Mouse (Mus musculus) adrenal gland, postnatal 4 days (tissue): ENCODE data around the gene Adgb. TPM values are rescaled to one million over a fixed set of nuclear protein-coding genes. Genes with fewer than 3 reads are reported as not detected.

Source experiments
- DNase-seq, 2 experiments: peaks; one replicate each; pipeline ENCODE4 v3.0.0; 2021 to 2022; ENCODE audit warnings: low spot score in 2 of 2, mixed read lengths in 2 of 2
- total RNA-seq, 2 experiments: library from RNA; stranded (reverse); gene quantifications; 2 replicates each; pipeline ENCODE4 v1.2.3; 2021

Gene Adgb
- total RNA-seq, 2 experiments from 2014 or later, result 0.59 to 1.0 TPM

DNA sequence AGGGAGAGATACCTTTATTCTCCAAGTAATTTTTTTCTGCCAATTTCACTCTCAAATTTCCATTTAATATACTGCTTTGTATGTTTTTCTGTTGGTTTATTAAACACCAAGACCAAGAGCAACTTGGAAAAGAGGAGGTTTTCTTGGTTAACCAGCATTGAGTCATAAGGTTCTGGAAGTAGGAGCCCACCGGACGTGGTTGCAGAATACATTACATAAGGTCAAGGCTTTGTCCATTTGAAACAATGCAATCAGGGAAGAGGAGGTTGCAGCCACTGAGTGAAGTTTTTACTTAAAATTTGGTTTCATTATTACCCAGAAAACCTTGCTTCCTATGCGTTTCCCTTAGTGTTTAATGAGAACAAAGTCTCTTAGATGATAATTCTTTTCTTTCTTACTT lies 119.9 kb downstream of the Adgb start:
- DNase-seq, result no peak

DNA sequence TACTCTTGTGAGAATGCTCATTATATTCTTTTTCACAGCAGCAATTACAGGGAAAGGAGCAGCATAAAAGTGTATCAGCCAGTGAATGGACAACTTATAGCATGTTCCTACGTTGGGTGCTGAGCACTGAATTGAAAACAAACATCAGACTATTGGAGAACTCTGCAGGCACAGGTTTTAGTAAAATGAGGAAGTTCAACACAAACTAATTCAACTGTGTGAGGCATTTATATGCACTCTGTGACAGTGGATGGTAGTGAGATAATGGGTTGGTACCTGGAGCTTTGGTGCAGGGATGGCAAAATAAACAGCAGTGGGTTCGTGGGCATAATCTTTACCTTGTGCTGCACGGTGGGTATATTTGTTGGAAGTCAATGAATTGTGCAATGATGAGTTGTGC lies 121.6 kb downstream of the Adgb start:
- no peak for DNase-seq

DNA sequence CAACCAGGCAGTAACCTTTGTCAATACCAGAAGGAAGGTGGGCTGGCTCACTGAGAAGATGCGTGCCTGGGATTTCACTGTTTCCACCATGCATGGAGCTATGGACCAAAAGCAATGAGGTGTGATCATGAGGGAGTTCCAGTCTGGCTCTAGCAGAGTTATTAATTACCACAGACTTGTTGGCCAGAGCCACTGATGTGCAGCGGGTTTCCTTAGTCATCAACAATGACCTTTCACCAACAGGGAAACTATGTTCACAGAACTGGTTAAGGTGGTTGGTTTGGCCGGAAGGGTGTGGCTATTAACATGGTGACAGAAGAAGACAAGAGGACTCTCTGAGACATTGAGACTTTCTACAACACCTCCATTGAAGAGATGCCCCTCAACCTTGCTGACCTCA lies 128.2 kb downstream of the Adgb start:
- DNase-seq, result no peak

DNA sequence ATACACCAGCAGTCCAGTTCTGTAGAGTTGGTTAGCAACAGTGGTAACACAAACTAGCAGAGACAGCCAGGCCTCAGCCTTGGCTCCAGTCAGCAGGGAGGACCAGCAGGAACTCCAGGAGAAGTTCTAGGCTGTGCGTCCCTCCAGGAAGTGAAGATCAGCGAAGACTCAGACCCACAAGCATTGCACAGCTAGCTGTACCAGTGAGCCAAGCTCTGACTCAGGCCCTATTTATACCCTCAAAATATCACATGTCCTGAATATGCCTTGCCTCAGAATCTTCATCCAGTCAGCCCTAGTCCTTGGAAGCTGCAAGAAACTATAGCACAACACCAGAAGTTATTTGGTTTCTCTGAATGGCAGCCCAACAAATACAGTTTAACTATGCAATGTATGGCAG lies 146.6 kb downstream of the Adgb start:
- no peak for DNase-seq

DNA sequence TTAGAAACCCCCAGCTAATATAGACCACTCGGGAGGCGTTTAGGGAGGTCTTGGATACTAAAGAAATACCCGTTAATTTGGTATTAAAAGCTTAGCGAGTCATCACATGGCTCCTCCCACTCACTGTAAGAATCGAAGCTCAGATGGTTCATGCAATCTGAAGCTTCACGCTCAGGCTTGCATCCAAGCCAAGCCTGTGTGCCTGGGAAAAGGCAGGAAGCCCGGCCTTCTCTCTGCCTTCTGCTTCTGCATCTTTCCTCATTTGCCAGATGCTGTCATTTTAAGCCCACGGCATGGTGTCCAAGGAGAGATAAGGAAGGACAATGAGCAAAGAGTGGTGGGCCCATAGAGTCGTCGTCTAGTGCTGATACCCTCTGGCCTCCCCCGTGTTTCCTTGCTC lies 149.2 kb downstream of the Adgb start:
- no peak for DNase-seq

DNA sequence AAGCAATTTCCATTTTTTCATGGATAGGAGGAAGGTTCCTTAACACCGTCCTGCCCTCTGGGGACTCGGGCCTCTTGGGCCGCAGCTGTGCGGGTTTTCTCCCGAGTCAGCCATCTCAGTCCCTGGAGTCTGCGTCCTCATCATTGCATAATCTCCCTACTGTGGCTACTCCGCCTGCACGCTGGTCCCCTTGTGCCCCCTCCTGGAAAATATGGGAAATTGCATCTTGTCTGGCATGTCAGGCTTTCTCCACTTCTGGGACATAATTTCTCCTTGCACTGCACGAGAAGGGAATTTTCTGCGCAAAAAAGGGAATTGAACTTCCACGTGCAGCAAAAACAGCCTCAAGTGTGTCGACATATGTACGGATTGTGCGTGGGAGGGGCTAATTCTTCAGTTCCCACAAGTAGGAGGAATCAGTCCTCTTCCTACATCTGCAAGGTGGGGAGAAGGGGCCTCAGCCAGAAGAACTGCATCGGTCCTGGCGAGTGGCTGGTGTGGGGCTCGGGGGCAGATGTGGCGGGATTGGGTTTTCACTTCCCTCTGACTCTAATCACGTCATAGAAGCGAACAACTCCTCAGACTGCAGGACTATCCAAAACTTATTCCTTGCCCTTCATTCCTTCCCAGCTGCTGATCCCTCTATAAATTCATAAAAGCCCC lies 150.9 kb downstream of the Adgb start:
- peak; percentile 7 to 42 for DNase-seq

DNA sequence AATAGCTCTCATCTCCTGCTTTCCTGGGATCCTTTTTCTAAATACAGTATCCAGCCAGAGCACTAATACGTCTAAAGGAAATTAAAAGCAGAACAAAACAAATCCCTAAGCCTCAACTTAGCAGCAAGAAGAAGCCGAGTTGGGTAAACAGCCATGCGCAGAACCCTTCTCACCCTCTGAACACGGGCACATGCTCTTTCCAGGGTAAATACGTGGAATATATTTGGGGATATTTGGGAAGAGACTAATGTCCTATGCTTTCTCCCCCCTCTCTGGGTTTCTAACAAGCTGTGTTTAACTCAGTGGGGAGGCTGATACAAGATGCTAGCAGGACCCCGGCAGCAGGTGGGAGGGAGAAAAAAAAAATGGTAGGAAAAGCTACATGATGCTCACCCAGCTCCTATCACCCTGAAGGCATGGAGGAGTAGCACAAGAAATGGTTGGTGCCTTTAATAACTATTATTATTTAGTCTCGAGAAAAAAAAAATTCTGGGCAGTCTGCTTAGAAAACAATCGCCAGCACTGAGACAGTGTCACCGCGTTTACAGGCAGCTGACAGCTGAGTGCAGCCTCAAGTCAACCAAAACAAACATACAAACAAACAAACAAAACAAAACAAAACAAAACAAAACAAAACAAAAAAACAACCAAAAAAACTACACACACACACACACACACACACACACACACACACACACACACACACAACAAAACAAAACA lies 151.6 kb downstream of the Adgb start:
- DNase-seq, result no peak

DNA sequence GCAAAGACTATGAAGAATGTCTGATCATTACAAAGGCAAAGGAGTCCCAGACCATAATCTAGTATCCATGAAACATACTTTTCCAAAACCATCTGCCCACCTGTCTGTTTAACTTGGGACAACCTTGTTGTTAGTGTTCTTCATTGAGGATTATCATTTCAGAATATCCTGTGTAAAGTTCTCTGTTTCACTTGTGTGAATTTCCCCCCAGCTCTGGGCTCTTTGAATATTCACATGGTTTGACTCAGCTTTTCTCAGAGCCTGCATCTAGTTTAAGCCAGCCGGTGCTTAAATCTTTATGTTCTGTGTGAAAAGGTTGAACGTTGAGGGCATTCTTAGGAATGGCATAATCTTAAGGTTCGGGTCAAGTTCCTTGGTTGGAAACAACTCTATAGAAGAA lies 154.0 kb downstream of the Adgb start:
- no peak for DNase-seq

DNA sequence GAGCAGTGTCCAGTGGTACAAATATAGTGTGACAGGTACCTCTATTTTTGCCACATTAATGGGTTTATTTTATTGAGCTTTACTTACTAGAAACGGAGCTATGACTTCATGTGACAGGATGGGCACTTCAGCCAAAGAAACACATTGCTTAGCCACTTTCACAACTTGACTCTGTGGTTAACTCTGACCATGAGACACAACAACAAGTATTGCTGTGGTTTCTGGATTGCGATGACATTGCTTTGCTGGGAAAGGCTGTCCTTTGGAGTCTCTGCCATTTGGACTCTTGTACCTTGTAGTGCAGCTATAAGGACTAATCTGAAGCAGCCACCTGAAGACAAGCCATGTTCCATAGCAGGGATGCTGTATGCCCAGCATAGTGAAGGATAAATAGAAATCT lies 156.5 kb downstream of the Adgb start:
- no peak for DNase-seq

DNA sequence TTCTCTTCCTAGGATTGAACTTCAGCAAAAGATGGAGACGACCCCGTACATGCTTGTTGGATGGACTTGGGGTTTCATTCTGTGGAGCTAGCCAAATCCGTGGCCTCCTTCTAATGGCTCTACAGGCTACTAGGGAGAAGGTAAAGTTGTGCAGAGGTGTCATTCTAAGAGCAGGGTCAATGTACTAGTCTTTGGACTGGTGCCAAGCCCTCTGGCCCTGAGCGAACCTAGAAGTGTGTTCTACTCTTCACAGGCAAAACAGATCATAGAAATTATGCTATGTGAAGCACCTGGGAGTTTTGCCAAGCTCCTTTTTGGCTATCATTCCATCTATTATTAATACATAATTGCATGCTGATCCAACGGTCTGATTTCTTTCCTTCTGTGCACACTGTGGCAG lies 157.6 kb downstream of the Adgb start:
- DNase-seq, result no peak

DNA sequence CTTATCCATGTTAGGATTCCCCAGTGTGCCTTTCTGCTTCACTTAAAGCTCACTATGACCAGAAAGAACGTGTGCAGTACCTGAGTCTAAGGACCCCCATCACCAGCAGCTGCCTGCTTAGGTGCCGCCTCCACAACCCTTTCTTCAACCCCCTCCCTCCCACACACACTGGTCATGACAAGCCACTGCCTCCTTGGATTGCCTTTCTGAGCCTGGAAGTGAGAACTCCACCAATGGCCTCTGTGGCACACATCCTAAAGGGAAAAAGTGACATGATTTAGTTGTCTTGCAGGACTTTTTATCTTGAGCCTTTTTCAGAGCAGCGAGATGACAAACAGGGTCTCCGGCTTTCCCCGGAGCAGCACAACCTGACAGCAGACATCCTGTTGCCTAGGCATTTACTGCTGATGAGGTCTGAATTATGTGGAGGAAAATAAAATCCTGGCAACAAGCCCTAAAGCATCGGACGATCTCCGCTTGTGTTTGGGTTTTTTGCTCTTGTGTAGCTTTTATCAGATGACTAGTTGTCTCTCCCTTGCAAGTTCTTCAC lies 162.2 kb downstream of the Adgb start:
- no peak for DNase-seq

DNA sequence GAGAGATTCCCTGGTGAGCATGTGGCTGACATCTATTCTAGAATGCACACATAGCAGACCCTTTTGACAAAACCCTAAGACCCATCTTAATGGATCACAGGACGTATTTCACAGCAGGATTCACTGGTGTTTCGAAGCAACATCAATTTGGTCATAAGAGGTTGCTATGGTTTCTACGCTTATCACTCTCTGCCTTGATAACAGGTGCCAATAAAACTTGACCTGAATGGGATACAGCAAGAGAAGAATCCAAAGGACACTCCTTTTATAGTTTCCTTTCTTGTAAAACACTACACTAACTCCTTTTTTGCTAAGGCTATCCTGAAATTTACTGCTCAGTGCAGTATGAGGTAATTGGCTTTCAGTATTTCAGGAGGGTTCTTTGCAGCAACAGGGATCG lies 163.1 kb downstream of the Adgb start:
- DNase-seq, result no peak

DNA sequence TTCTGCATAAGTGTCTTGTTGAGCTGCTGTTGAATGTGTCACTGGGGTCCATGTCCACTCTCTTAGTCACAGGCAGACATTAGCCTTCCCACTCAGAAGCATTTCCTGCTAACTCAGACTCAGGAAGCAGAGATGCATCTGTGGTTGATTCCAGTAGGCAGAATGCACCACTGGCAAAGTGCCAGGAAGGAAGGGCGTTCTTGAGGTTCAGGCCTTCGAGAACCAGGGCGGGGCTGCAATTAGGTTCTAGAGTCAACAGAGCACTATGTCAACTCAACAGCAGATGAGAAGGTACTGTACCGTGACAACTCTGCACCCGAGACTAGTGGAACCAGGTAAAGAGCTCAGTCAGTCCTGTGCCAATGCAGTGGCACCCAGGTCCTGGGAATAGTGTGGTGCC lies 164.7 kb downstream of the Adgb start:
- DNase-seq, result no peak

DNA sequence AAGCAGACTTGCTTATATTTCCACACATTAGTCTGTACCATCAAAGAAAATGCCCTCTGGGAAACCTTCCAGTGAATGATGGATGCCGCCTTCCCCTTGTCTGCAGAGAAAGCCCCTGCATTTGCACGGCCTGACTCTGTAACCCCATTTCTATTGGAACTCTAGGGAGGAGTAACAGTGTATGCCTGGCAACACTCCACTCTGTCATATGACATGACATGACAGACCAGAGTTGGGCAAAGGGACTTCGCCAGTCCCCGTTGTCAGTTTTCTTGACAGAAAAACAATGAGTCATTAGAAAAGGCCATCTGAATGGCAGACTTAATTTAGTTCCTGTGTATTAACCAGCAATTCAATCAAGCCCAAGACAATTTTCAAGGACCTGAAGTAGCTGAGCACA lies 167.8 kb downstream of the Adgb start:
- DNase-seq, result no peak

DNA sequence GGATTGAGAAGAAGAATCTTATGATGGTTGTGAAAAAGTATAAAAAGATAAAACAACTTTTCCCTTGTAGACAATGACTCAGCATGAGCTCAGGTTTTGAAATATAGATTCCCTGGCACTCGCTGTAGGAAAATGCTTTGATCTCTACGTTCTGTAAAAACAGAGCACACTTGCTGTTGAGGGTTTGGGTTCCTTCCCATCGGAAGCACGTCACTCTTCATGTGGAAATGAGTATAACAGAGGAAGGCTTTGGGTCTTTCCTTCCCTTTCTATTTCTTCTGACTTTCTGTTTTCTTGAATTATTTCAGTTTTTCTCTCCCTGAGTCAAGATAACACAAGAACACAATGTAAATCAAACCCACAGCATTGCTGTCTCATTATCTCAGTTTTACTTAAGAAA lies 170.4 kb downstream of the Adgb start:
- no peak for DNase-seq

DNA sequence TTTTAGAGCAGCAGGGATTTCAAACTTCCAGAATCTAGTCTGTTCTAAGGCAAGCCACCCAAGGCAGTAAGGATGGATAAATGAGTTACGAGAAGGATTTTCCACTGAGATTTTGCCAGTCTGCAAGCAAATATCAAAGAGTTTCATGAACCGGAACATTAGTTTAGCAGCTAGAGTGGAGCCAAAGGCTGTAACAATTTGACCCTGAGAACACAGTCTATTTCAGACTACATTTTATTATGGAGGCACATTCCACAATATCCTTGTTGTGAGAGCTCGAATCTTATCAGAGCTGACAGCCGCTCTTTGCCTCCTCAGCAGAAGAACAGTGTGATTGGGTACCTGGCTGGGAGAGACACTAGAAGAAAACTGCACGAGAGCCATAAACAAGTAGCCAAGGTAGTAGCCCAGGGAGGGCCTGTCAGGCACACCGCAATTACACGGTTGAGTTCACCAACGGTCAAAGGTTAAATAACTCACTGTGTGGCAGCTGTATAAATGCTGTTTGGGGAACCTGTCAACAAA lies 171.1 kb downstream of the Adgb start:
- DNase-seq, result no peak

DNA sequence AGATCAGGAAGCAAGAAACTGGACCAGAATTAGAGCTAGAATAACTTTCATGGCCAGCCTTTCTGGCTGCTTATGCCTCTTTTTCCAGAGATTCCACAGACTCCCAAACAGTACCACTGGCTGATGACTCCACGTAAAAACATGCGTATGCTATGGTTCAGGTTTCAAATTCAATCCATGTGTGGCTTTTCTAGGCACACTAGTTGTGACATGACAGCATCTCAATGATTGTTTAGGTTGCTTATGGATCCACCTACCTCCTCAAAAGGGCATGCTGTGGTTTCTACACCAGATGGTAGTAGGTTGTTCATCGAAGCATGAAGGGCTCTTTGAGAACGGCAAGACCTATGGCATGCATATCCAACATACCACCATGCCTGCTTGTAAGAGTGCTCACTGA lies 172.1 kb downstream of the Adgb start:
- DNase-seq, result no peak

DNA sequence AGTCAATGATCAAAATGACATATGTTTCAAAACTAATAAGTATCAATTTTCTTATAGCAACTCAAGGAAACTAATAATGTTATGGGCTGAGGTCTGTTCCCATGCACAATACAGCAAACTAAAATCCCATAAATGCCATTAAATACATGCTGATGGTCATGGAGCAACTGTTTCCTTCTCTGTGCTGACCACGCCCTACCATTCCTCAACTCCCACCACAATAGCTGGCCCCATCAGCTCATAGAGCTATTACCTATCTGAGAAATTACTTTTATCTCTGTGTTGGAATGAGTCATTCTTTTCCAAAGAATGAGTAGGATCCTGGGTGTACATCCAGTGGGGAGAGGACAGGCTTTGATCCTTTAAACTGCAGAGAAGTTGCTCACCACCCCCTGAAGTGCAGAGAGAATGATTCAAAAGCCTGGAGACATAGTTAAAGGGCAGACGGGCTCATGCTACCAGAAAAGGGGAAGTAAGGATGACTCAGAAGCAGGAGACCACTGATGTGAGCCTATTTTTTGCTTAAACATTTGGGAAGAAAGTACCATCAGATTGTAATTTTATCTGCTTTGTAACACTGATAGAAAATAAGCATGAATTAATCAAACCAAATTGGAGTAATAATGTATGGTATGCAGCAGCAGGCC lies 184.8 kb downstream of the Adgb start:
- no peak for DNase-seq
